Mouse (Mus musculus) G1E (cell line): Measurements from ENCODE around the gene 1700016D06Rik.

Source experiments
- CTCF ChIP-seq: IDR thresholded peaks from 2 replicates; pipeline ENCODE4 v1.5.1; 2012; ENCODE audit warnings: low read depth, low read length, inconsistent platforms, mixed read lengths
- GATA1 ChIP-seq: IDR thresholded peaks from 2 replicates; pipeline ENCODE4 v1.6.1; 2012; ENCODE audit warnings: borderline replicate concordance, low read length, inconsistent platforms, mixed read lengths
- GATA2 ChIP-seq: IDR thresholded peaks from 2 replicates; pipeline ENCODE4 v1.6.1; 2012; ENCODE audit warnings: low read depth, low read length, inconsistent platforms, borderline replicate concordance
- POLR2AphosphoS5 ChIP-seq: IDR thresholded peaks from 2 replicates; pipeline ENCODE4 v1.6.1; 2012; ENCODE audit warnings: low read depth, low read length, inconsistent platforms; ENCODE audit not compliant: insufficient replicate concordance

DNA sequence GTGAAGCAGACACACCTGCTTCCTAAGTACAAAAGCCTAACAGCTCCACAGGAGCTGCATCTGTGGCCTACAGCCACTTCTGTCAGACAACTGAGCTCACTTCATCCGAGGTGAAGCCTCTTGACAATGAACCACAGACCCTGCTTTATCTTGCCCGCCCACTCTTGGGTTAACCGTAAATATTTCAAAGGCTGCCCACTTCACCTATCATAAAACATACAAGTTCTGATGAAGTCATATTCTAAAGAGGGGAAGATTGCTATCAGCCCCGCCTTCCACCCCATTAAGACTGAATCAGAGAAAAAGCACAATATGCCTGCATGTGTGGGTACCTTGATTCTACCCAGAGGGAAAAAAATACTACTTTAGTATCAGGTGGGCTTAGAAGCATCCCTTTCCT is 75.8 kb downstream of the 1700016D06Rik start:
- TF ChIP-seq CTCF (no peak), POLR2AphosphoS5 (no peak), GATA2 (no peak), GATA1 (no peak)
